Mouse (Mus musculus): Measurements from ENCODE around the gene Ap1ar. TPM values are rescaled to one million over a fixed set of nuclear protein-coding genes. Genes with fewer than 3 reads are reported as not detected.
A peak's percentile ranks its signal among the peaks of the same experiment; 100 is the strongest.

Ap1ar gene
- polyA plus RNA-seq, 1 experiment from 2014 or later: 73.9 TPM

GRCm38 (mm10) chr3:127817120-127817683, 20.1 kb downstream of the Ap1ar start:
- Histone ChIP-seq H3K4me1 (peaks cover 11% of the 10 kb centered on the region; the same call in 1 of the 2 replicates), H3K4me2 (replicated peaks) (no peak overlapping the region), H3K9me3 (no peaks in the 10 kb centered on the region), H3K36me3 (peaks cover 28% of the 10 kb centered on the region), H3K27ac (no peak overlapping the region), H3K4me3 (no peak overlapping the region), H3K27me3 (no peaks in the 10 kb centered on the region), H3K9ac (no peak overlapping the region)
- WGBS: 55% methylated on average over 7 of the region's 7 CpGs
- ATAC-seq (ENCODE audit: insufficient number of reproducible peaks, insufficient read depth, low FRiP score, low TSS enrichment): peak; percentile 64; the same call in 1 of the 2 replicates

GRCm38 (mm10) chr3:127809103-127809502, 28.2 kb downstream of the Ap1ar start:
- Histone ChIP-seq H3K27me3 (no peaks in the 10 kb centered on the region), H3K9ac (no peak overlapping the region), H3K4me3 (no peak overlapping the region), H3K36me3 (peaks cover 48% of the 10 kb centered on the region), H3K27ac (no peak overlapping the region), H3K4me1 (peaks cover 5% of the 10 kb centered on the region; the same call in 1 of the 2 replicates), H3K4me2 (replicated peaks) (no peak overlapping the region), H3K9me3 (no peaks in the 10 kb centered on the region)
- ATAC-seq (ENCODE audit: insufficient number of reproducible peaks, insufficient read depth, low FRiP score, low TSS enrichment): no peak
- 88% methylated on average over 7 of the region's 7 CpGs for WGBS

GRCm38 (mm10) chr3:127807846-127808245, 29.5 kb downstream of the Ap1ar start:
- Histone ChIP-seq H3K27me3 (no peaks in the 10 kb centered on the region), H3K4me2 (replicated peaks) (no peak overlapping the region), H3K9ac (no peak overlapping the region), H3K4me1 (peaks cover 5% of the 10 kb centered on the region; the same call in 1 of the 2 replicates), H3K4me3 (no peak overlapping the region), H3K27ac (no peak overlapping the region), H3K36me3 (peaks cover 36% of the 10 kb centered on the region), H3K9me3 (no peaks in the 10 kb centered on the region)
- no peak for ATAC-seq (ENCODE audit: insufficient number of reproducible peaks, insufficient read depth, low FRiP score, low TSS enrichment)
- 62% methylated on average over 5 of the region's 5 CpGs for WGBS

- Histone ChIP-seq H3K4me1 (peaks cover 5% of the 10 kb centered on the region; the same call in 1 of the 2 replicates), H3K4me3 (no peak overlapping the region), H3K36me3 (peaks cover 28% of the 10 kb centered on the region), H3K9ac (no peak overlapping the region), H3K27ac (no peak overlapping the region), H3K27me3 (no peaks in the 10 kb centered on the region), H3K4me2 (replicated peaks) (no peak overlapping the region), H3K9me3 (no peaks in the 10 kb centered on the region)
- 86% methylated on average over 6 of the region's 6 CpGs for WGBS
- no peak for ATAC-seq (ENCODE audit: insufficient number of reproducible peaks, insufficient read depth, low FRiP score, low TSS enrichment)
Measured at GRCm38 (mm10) chr3:127805991-127806390, 31.3 kb downstream of the Ap1ar start.

DNA sequence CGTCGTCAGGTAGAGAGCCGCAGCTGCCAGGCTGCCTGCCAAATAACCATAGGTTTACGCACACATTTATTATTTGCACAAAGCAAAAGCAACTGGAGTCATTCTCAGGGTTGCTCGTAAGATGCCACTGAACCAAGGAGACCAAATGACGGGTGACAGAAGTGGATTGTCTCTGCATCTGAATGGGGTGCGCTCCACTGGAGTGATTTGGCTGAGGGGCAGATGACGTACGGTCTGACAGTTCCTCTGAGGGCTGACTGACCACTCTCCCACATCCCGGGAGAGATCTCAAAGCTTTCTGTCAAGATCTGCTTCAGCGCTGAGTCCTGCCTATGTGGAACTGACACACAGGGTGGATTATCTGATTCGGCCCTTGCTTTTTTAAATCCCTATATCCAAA, 32.3 kb downstream of the Ap1ar start:
- 90% methylated on average over 12 of the region's 12 CpGs for WGBS
- peaks cover 28% of the 10 kb centered on the region for H3K36me3 ChIP-seq
- no peak overlapping the region for H3K4me2 ChIP-seq (replicated peaks)
- H3K9ac ChIP-seq: no peak overlapping the region
- no peak overlapping the region for H3K27ac ChIP-seq
- H3K9me3 ChIP-seq: no peaks in the 10 kb centered on the region
- peaks cover 5% of the 10 kb centered on the region; the same call in 1 of the 2 replicates for H3K4me1 ChIP-seq
- no peak for ATAC-seq (ENCODE audit: insufficient number of reproducible peaks, insufficient read depth, low FRiP score, low TSS enrichment)
- H3K27me3 ChIP-seq: no peaks in the 10 kb centered on the region
- H3K4me3 ChIP-seq: no peak overlapping the region

DNA sequence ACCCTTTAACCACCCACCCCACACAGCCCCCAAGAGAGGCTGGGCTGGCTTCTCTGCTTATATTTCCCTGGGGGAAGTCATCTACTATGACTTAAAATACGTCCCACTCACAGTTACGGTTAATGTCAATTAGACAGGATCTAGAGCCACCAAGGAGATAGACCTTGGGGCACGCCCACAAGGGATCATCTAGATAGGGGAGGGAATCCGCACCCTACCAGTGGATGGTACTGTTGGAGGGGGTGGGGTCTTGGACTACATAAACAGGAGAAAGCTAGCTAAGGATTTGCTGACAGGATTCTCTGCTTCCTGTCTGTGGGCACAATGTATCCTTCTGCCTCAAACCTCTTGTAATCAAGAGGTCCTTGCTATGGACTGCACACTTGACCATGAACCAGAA, 32.9 kb downstream of the Ap1ar start:
- Histone ChIP-seq H3K9ac (no peak overlapping the region), H3K27ac (no peak overlapping the region)
- WGBS: 80% methylated on average over 4 of the region's 4 CpGs

DNA sequence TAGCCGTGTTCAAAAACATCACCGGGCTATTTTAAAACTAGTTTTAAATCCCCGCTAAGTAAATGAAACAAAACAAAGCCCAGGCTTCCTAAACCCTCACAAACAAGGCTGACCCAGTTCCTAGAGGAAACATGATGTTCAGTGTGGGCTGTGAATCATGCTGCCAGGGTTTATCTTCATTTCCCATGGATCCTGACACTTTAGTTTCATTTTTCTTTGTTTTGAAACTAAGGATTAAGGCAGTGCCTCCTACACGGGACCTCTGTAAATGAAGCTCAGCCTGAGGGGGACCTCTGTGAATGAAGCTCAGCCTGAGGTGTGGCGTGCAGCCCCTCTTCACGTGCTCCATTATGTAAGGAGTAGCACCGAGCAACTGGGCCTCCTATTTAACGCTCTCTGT, 34.5 kb downstream of the Ap1ar start:
- Histone ChIP-seq H3K36me3 (peaks cover 10% of the 10 kb centered on the region), H3K4me2 (replicated peaks) (no peak overlapping the region), H3K27ac (no peak overlapping the region), H3K4me3 (no peak overlapping the region), H3K27me3 (no peaks in the 10 kb centered on the region), H3K4me1 (no peaks in the 10 kb centered on the region), H3K9me3 (no peaks in the 10 kb centered on the region), H3K9ac (no peak overlapping the region)
- ATAC-seq (ENCODE audit: insufficient number of reproducible peaks, insufficient read depth, low FRiP score, low TSS enrichment): no peak
- 51% methylated on average over 8 of the region's 8 CpGs for WGBS

More for the DNA sequence above, 32.9 kb downstream of the Ap1ar start:
- no peak overlapping the region for H3K4me3 ChIP-seq
- H3K36me3 ChIP-seq: peaks cover 26% of the 10 kb centered on the region
- no peaks in the 10 kb centered on the region for H3K9me3 ChIP-seq
- no peak overlapping the region for H3K4me2 ChIP-seq (replicated peaks)
- peaks cover 4% of the 10 kb centered on the region; the same call in 1 of the 2 replicates for H3K4me1 ChIP-seq
- ATAC-seq (ENCODE audit: insufficient number of reproducible peaks, insufficient read depth, low FRiP score, low TSS enrichment): no peak
- H3K27me3 ChIP-seq: no peaks in the 10 kb centered on the region

DNA sequence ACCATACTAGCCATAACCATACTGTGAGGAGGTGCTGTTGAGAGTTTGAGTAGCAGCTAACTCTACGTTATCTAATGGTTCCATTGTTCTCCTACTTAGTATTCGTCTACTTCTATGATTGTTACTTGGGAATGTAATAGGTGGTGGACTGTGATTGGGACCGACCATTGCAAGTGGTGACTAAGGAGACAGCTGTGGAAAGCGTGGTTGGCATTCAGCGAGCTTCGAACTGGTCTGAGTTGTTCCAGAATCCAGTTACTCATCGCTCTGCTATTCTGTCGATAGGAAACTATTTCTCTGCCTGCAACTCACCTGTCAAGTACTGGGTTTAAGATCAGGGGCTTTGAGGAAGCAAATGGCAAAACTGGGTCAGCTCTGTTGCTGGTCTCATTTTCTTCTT, 36.2 kb downstream of the Ap1ar start:
- WGBS: 92% methylated on average over 8 of the region's 8 CpGs
- Histone ChIP-seq H3K4me3 (no peak overlapping the region), H3K9me3 (no peaks in the 10 kb centered on the region), H3K9ac (no peak overlapping the region), H3K27me3 (no peaks in the 10 kb centered on the region), H3K27ac (no peak overlapping the region), H3K4me1 (no peaks in the 10 kb centered on the region), H3K4me2 (replicated peaks) (no peak overlapping the region), H3K36me3 (peaks cover 2% of the 10 kb centered on the region)
- no peak for ATAC-seq (ENCODE audit: insufficient number of reproducible peaks, insufficient read depth, low FRiP score, low TSS enrichment)

DNA sequence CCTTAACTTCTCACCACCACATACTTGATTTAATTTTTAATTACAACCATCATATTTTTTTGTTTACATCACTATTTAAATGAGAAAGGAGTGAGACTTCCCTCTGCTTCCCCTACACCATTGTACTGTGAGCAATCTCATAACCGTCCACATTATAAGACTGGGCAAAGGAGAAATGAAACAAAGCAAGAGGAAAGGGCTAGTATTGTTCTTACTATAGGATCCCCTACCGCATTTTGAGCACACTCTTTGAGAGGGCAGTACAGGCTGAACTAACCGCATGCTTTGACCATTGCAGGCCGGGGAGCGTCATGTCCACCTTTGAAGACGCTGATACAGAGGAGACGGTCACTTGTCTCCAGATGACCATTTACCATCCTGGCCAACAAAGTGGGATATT, 41.1 kb downstream of the Ap1ar start:
- ATAC-seq (ENCODE audit: insufficient number of reproducible peaks, insufficient read depth, low FRiP score, low TSS enrichment): no peak
- Histone ChIP-seq H3K4me1 (peaks cover 2% of the 10 kb centered on the region; the same call in 1 of the 2 replicates), H3K36me3 (no peaks in the 10 kb centered on the region), H3K9me3 (no peaks in the 10 kb centered on the region), H3K27me3 (no peaks in the 10 kb centered on the region), H3K27ac (no peak overlapping the region), H3K4me3 (no peak overlapping the region), H3K9ac (no peak overlapping the region), H3K4me2 (replicated peaks) (no peak overlapping the region)
- WGBS: 94% methylated on average over 7 of the region's 7 CpGs

DNA sequence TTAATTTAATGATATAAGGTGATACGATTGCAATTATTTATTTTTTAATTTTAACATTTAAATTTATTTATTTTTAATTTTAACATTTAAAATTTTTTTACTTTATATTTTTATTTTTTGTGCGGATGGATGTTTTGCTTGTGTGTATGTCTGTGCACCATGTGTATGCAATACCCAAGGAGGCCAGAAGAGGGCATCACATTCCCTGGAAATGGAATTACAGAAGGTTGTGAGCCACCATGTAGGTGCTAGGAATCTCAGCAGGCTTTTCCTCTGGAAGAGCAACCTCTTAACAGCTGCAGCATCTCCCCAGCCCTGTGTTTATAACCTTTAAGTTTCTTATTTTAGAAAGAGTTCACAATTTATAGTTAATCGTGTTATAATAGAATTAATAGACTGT, 41.6 kb downstream of the Ap1ar start:
- no peak overlapping the region for H3K4me2 ChIP-seq (replicated peaks)
- peaks cover 5% of the 10 kb centered on the region; the same call in 1 of the 2 replicates for H3K4me1 ChIP-seq
- WGBS: 93% methylated on average over 3 of the region's 3 CpGs
- H3K9me3 ChIP-seq: no peaks in the 10 kb centered on the region
- no peak for ATAC-seq (ENCODE audit: insufficient number of reproducible peaks, insufficient read depth, low FRiP score, low TSS enrichment)
- H3K27ac ChIP-seq: no peak overlapping the region
- H3K4me3 ChIP-seq: no peak overlapping the region
- H3K9ac ChIP-seq: no peak overlapping the region
- no peaks in the 10 kb centered on the region; the same call in 1 of the 2 replicates for H3K27me3 ChIP-seq
- no peaks in the 10 kb centered on the region for H3K36me3 ChIP-seq

DNA sequence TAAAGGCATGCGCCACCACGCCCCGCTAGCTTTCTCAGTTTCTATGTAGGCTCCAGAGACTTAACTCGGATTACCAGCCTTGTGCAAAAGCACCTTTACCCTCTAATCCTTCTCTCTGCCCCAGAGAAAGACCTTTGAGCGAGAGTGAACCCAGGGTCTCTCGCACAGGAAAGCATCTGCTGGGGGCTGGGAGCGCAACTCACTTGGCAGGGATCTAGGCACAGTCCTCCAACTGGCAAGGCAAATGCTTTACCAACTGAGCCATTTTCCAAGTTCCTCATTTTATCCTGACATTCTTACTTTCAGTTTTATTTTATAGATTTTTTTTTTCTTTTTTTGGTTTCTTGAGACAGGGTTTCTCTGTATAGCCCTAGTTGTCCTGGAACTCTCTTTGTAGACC, 44.3 kb downstream of the Ap1ar start:
- Histone ChIP-seq H3K4me2 (replicated peaks) (no peak overlapping the region), H3K9ac (no peak overlapping the region), H3K36me3 (no peaks in the 10 kb centered on the region), H3K27ac (no peak overlapping the region), H3K27me3 (peaks cover 21% of the 10 kb centered on the region), H3K9me3 (no peaks in the 10 kb centered on the region), H3K4me1 (peaks cover 11% of the 10 kb centered on the region), H3K4me3 (no peak overlapping the region)
- no peak for ATAC-seq (ENCODE audit: insufficient number of reproducible peaks, insufficient read depth, low FRiP score, low TSS enrichment)
- 72% methylated on average over 7 of the region's 7 CpGs for WGBS

- no peak overlapping the region for H3K27ac ChIP-seq
- peak overlapping the region; percentile 99 for H3K4me2 ChIP-seq (replicated peaks)
- no peaks in the 10 kb centered on the region for H3K9me3 ChIP-seq
- peaks cover 30% of the 10 kb centered on the region for H3K27me3 ChIP-seq
- H3K4me1 ChIP-seq: peaks cover 11% of the 10 kb centered on the region
- 0 out of 2 replicates have a peak overlapping the region, but pooled peaks have one; percentile 57 for H3K4me3 ChIP-seq
- H3K36me3 ChIP-seq: no peaks in the 10 kb centered on the region
- no peak for ATAC-seq (ENCODE audit: insufficient number of reproducible peaks, insufficient read depth, low FRiP score, low TSS enrichment)
- H3K9ac ChIP-seq: no peak overlapping the region
- 44% methylated on average over 4 of the region's 4 CpGs for WGBS
Measured at GRCm38 (mm10) chr3:127791595-127792561, 45.4 kb downstream of the Ap1ar start.

Measured in embryonic facial prominence, embryonic 12.5 days (tissue).